Mouse (Mus musculus): ENCODE results near the gene Traf3ip3.

- no peak for TF ChIP-seq CTCF (IDR thresholded peaks at IDR 0.05; ENCODE audit: extremely low read depth, insufficient read depth, insufficient read length, insufficient replicate concordance)
- no peak for TF ChIP-seq POLR2A (IDR thresholded peaks at IDR 0.05; ENCODE audit: low read depth, low read length)
These were observed 41.9 kb downstream of the Traf3ip3 start for GRCm38 (mm10) chr1:193159613-193160012.

All from spleen, adult 2 months (tissue).